ENCODE assay signal across 8 mouse cellular contexts in genomic region chr17:3570876-3571275, GRCm38 (mm10). TPM values are rescaled to one million over a fixed set of nuclear protein-coding genes. Genes with fewer than 3 reads are reported as not detected.
DNase-seq lines count a peak whose midpoint lies in the region; ATAC-seq lines count a peak whose summit lies in the region.

No protein-coding gene starts in this region.

- H3K4me1 ChIP-seq in hindbrain, embryonic 15.5 days (replicated peaks): 0 out of 2 replicates have a peak, but pooled peaks cover 6% of the 10 kb centered on the region

- DNase-seq in heart, adult 11 months: peak; percentile 81
- no peak for DNase-seq in heart, postnatal 25 days (ENCODE audit: low spot score)
- peak; percentile 53 for DNase-seq in cerebellum, adult 9-10 months
- peak; percentile 53 to 74 for DNase-seq in frontal cortex, postnatal 14 days (ENCODE audit: low spot score in 2 of 2)
- peak; percentile 71 to 73 for DNase-seq in layer of hippocampus, postnatal 36 days
- DNase-seq in splenic B cell, adult 2 months (ENCODE audit: low read depth, low spot score): peak; percentile 60

- peak overlapping the region; percentile 32 for H3K4me2 ChIP-seq in hindbrain, embryonic 15.5 days

- intact Hi-C loops in heart, postnatal 25 days (cut with DNase I): loop anchor here (2.0 to 10.0 kb wide), 3 partner anchors 220 to 1826 kb away; no protein-coding TSS in a partner anchor

- no peak overlapping the region for H3K9ac ChIP-seq in hindbrain, embryonic 15.5 days

- 4% methylated on average over 12 of the region's 12 CpGs for WGBS in hindbrain, embryonic 15.5 days

- H3K36me3 ChIP-seq in hindbrain, embryonic 15.5 days: no peaks in the 10 kb centered on the region
- H3K36me3 ChIP-seq in splenic B cell, adult 2 months (ENCODE audit: control insufficient read depth, insufficient read depth, low read length, poor library complexity, severe bottlenecking): no peaks in the 10 kb centered on the region

- no peaks in the 10 kb centered on the region for H3K9me3 ChIP-seq in hindbrain, embryonic 15.5 days

- no peak for ATAC-seq in hindbrain, embryonic 15.5 days (ENCODE audit: low FRiP score, low read depth)
- peak; percentile 80 for ATAC-seq in megakaryocyte-erythroid progenitor cell, adult 5-6 weeks (replicated peaks; ENCODE audit: low FRiP score, low TSS enrichment, poor library complexity, severe bottlenecking)

- no peak overlapping the region for H3K27ac ChIP-seq in hindbrain, embryonic 15.5 days (replicated peaks)

- no peak overlapping the region for H3K4me3 ChIP-seq in hindbrain, embryonic 15.5 days

- H3K27me3 ChIP-seq in hindbrain, embryonic 15.5 days: no peaks in the 10 kb centered on the region
- H3K27me3 ChIP-seq in splenic B cell, adult 2 months (ENCODE audit: control insufficient read depth, insufficient read depth, low read length, poor library complexity, severe bottlenecking): no peaks in the 10 kb centered on the region

RNA-seq across cellular contexts. Expression of gene Tfb1m, which starts 13.3 kb away (rescaled TPM):
- total RNA-seq in heart, postnatal 25 days (2021): 10 to 100 TPM in 1 of 2 experiments, 1 to 10 TPM in 1; 9.9 to 11.7 TPM
- 13.8 and 14.6 TPM in 2 replicates for polyA plus RNA-seq in hindbrain, embryonic 15.5 days (2015; fragmentation: Nextera tagmentation; extraction: Ambion mirVana)
- 1 to 10 TPM; 5.9 TPM for total RNA-seq in layer of hippocampus, postnatal 36 days (2021)
- 25.2 and 27.2 TPM in 2 replicates for total RNA-seq in megakaryocyte-erythroid progenitor cell, adult 5-6 weeks (2014; fragmentation: Nextera tagmentation)
- 18.2 and 20.5 TPM in 2 replicates for total RNA-seq in megakaryocyte-erythroid progenitor cell, adult 5-6 weeks (2017)

RNA-seq across cellular contexts. Expression of gene Cldn20, which starts 38.5 kb away (rescaled TPM):
- not detected for total RNA-seq in heart, postnatal 25 days (2021)
- polyA plus RNA-seq in hindbrain, embryonic 15.5 days (2015; fragmentation: Nextera tagmentation; extraction: Ambion mirVana): 0.40 TPM in 1 of 2 replicates, not detected in the other
- total RNA-seq in layer of hippocampus, postnatal 36 days (2021): under 1 TPM in 1 of 2 experiments, not detected in 1; 0.77 TPM
- not detected in 2 replicates for total RNA-seq in megakaryocyte-erythroid progenitor cell, adult 5-6 weeks (2014; fragmentation: Nextera tagmentation)
- 1.3 TPM in 1 of 2 replicates, not detected in the other for total RNA-seq in megakaryocyte-erythroid progenitor cell, adult 5-6 weeks (2017)
